Mouse (Mus musculus): Measurements from ENCODE around the gene Ackr3. TPM values are rescaled to one million over a fixed set of nuclear protein-coding genes. Genes with fewer than 3 reads are reported as not detected.

The Ackr3 gene
- total RNA-seq, 4 experiments from 2014 or later: 7.3 to 13.2 (median 10.2) TPM

- DNase-seq (ENCODE audit: low spot score in 2 of 2): no peak
Measured at GRCm38 (mm10) chr1:90227684-90228322, 24.0 kb downstream of the Ackr3 start.

DNA sequence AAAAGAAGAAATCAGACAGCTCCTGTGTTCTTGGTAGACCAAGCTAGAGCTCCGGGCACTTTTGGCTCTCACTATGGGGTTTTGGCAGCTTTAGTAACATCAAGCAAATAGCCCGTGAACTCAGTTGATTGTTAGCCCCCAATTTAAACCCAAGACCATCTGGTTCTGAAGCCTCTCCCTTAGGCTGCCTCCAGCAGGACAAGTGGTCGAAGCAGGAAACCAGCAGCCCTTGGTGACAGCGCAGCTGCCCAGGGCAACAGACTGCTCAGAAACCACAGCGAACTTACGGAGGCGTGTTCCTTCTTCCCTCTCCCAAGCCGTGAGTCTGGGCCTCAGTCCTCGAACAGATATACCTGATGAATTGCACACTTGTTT, 24.5 kb downstream of the Ackr3 start:
- DNase-seq (ENCODE audit: low spot score in 2 of 2): no peak

- DNase-seq (ENCODE audit: low spot score in 2 of 2): no peak
Measured at GRCm38 (mm10) chr1:90230611-90231010, 26.8 kb downstream of the Ackr3 start.

- DNase-seq (ENCODE audit: low spot score in 2 of 2): no peak
Measured at GRCm38 (mm10) chr1:90231591-90232490, 28.1 kb downstream of the Ackr3 start.

- no peak for DNase-seq (ENCODE audit: low spot score in 2 of 2)
Measured at GRCm38 (mm10) chr1:90232491-90232885, 28.7 kb downstream of the Ackr3 start.

DNA sequence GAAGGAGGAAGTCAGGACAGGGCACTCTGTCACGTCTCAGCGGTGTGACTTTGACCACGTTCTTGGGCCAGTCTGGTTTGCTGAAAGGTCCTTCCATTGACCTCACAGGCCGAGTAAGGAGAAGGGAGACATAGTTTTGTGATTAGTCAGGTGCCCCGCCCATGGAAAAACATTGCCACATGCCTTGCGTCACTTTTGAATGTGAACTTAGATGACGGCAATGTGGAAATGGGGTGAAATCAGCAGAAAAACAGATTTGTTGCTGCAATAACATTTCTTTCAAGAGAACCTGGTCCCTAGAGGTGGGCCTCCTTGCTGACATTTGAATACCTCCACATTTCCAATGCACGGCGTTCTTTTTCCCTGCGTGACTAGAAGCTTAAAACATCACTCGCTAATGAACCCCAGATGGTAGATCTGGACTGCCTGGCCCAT, 30.9 kb downstream of the Ackr3 start:
- DNase-seq (ENCODE audit: low spot score in 2 of 2): peak; percentile 66 to 75

DNA sequence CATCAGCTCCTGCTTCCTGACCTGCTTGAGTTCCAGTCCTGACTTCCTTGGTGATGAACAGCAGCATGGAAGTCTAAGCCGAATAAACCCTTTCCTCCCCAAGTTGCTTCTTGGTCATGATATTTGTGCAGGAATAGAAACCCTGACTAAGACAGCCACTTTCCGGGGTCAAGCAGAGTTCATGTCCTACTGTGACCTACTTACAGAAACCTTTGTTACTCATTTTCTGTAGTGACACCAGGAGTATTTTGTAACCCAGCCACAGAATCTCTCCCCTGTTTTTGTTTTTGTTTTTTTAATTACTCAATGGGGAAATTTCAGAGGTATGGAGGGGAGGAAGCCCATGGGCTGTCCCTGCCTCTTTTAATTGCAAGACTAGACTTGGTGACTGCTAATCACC, 32.9 kb downstream of the Ackr3 start:
- DNase-seq (ENCODE audit: low spot score in 2 of 2): no peak

GRCm38 (mm10) chr1:90238095-90238888, 34.5 kb downstream of the Ackr3 start:
- no peak for DNase-seq (ENCODE audit: low spot score in 2 of 2)

DNA sequence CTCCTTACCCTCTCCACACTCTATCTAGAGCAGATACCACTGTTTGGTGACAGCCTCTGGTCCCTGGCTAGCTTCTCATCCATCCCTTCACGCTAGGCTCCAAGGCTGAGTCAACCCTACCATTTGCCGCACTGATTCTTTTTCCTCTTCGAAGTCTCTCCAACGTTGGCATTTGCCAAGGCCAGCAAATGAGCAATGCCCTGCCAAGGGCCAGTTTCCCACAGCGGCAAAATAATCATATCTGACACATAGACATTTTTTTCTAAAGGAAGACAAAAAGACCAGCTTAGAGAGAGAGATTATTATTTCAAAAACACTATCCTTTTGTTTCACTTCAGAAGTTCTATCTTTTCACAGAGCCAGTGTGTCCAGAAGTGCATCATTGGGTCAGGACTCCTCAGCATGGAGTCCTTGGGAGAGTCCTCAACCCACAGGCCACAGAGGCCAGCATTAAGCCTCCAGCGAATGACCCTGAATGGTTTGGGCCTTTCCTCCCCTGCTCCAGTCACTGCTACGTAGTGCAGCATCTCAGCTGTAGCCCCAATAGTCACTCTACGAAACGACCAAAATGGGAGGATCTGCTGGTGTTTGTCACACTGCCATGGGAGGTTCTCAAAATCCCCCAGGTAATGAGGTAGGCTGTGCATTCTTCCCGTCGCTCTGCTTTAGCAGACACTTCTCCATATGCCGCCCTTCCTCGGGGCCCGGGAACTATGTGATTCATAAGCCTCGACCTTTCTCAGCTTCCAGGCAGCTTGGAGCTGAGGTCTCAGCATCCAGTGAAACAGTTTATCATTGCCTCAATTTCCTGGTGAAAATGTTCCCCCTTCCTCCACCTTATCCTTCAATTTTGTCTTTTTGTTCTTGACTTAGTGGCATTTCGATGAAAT, 35.8 kb downstream of the Ackr3 start:
- DNase-seq (ENCODE audit: low spot score in 2 of 2): no peak

DNA sequence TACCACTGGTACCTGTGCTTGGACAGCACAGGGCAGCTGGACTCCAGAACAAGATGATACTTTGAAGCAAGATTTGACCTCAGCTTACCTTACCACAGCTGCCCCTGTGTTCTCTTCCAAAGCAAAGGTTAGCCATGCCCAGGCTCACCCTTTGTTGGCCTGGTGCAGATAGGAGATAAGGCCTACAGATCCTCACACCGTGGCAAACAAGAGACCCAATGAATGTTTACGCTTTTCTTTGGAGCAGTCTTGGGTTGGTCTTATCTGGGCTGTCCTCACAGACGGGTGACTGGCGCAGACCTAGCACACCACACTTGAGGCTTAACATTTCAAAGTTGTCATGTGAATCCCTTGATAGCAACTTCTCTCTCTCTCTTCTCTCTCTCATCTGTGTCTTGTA, 36.5 kb downstream of the Ackr3 start:
- no peak for DNase-seq (ENCODE audit: low spot score in 2 of 2)

DNA sequence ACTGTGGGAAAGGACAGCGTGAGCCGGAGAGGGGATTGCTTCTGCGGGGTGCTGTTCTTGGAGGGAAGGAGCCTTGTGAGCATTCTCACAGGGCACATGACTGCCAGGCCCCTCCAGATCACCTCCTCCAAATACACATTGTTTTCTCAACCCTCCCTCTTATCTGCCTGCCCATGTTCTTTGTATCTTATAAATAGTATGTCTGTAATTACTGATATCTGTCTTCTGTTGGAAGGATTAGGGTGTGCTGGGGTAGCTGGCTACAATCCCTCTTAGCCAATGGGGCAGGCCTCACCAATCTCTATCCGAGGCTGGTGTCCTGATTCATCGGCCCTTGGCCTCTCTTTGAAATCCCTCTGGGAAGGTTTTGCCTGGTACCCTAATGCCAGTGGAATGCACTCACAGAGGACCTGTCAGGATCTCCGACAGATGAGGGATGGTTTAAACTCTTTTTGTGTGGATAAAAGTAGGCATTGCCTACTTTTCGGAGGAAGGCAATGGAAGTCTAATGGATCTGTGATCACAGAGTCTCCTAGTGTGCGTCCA, 38.7 kb downstream of the Ackr3 start:
- no peak for DNase-seq (ENCODE audit: low spot score in 2 of 2)

- DNase-seq (ENCODE audit: low spot score in 2 of 2): no peak
Measured at GRCm38 (mm10) chr1:90244537-90244936, 40.8 kb downstream of the Ackr3 start.

GRCm38 (mm10) chr1:90245533-90245932, 41.8 kb downstream of the Ackr3 start:
- DNase-seq (ENCODE audit: low spot score in 2 of 2): no peak

DNA sequence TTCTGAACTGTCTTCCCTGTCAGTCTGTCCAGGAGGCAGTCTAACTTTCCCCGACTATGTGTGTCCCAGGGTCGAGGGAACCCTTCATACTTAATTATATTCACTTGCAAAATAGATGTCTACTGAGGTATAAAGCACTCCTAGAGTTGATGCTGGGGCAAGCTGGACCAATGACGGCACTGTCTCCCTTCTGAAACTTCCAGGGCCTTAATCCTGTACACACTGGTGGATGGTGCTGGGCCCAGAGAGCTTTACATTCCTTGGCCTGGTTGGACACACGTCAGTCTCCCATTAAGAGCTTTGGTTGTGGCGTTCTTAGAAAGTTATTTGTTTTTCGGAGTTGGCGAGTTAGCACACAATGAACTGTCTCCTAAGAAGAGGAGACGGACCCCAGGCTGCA, 42.3 kb downstream of the Ackr3 start:
- no peak for DNase-seq (ENCODE audit: low spot score in 2 of 2)

GRCm38 (mm10) chr1:90246800-90247199, 43.0 kb downstream of the Ackr3 start:
- no peak for DNase-seq (ENCODE audit: low spot score in 2 of 2)

- DNase-seq (ENCODE audit: low spot score in 2 of 2): no peak
Measured at GRCm38 (mm10) chr1:90247234-90247633, 43.5 kb downstream of the Ackr3 start.

GRCm38 (mm10) chr1:90247756-90248541, 44.2 kb downstream of the Ackr3 start:
- DNase-seq (ENCODE audit: low spot score in 2 of 2): no peak

DNA sequence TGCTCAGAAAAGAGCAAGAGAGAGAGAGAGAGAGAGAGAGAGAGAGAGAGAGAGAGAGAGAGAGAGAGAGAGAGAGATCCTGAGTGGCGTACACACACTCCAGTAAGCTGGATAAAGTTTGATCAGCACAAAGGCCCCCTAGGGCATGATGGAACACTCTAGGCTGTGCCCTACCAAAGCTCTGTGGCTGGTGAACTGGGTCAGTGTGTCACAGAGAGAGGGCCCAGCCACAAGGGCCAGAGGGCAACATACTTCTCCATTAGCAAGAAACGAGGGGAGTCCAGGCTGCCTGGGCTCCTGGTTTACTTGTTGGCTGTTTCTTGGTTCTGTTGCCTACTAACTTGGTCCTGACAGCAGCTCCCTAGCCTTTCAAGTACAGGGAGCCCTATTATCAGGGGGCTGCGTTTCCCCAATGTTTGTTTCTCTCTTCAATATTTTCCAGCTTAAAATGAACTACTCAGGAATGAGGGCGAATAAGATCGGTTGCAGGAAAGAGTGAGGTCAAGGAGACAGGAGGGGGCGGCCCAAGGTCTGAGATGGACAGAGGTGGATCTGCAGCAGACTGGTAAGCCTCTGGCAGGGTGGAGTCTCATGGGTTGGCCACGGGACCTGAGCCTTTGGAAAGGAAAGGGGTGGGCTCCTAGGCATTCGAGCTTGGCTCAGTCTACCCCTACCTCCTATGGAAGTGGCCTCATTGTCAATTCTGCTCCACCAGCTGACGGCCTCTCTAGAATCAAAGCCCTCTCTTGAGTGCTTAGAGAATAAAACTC, 45.4 kb downstream of the Ackr3 start:
- DNase-seq (ENCODE audit: low spot score in 2 of 2): no peak

- no peak for DNase-seq (ENCODE audit: low spot score in 2 of 2)
Measured at GRCm38 (mm10) chr1:90250419-90250818, 46.6 kb downstream of the Ackr3 start.
